Mouse (Mus musculus): Measurements from ENCODE around the gene Pigu.

DNA sequence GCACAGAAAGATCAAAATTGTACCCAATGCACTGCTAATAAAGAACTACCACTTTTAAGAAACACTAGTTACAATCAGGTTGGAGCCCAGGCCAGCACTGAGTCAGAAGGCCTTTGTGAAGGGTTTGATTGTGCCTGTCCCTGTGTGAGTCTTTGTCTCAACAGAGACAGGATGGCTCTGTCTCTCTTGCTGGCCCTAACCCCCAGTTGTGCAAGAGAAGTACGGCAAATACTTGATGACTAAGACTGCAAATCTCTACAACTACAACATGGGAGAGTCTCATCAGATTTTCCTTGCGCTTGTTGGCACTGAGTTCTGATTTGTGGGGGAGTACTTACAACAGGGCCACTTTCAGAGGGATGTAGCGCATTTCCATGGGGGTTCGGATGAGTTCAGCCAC, 26.4 kb downstream of the Pigu start:
- TF ChIP-seq CTCF (IDR thresholded peaks at IDR 0.05; ENCODE audit: low read depth, low read length) = no peak
- no peak for TF ChIP-seq EP300 (IDR thresholded peaks at IDR 0.05; ENCODE audit: insufficient read depth, low read depth, low read length)
